ENCODE assay signal across 8 mouse cellular contexts in genomic region chr10:3366036-3366869, GRCm38 (mm10). TPM values are rescaled to one million over a fixed set of nuclear protein-coding genes. Genes with fewer than 3 reads are reported as not detected.
A peak's percentile ranks its signal among the peaks of the same experiment; 100 is the strongest.
DNase-seq lines count a peak whose midpoint lies in the region; ATAC-seq and TF ChIP-seq lines count a peak whose summit lies in the region.

Ppp1r14c (plus strand) TSS chr10:3366057.

- H3K9me3 ChIP-seq in embryonic facial prominence, embryonic 11.5 days (replicated peaks; ENCODE audit: control insufficient read depth, low read length), result no peaks in the 10 kb centered on the region
- no peaks in the 10 kb centered on the region for H3K9me3 ChIP-seq in kidney, embryonic 16.5 days (ENCODE audit: low read length)
- no peaks in the 10 kb centered on the region for H3K9me3 ChIP-seq in limb, embryonic 15.5 days
- H3K9me3 ChIP-seq in midbrain, postnatal 0 days (ENCODE audit: low read length), result no peaks in the 10 kb centered on the region

- TF ChIP-seq CTCF in heart, adult 2 months (IDR thresholded peaks at IDR 0.05), result no peak
- no peak for TF ChIP-seq CTCF in midbrain, postnatal 0 days (IDR thresholded peaks at IDR 0.05)

- intact Hi-C loops in heart, adult 2 months (cut with DNase I), result loop anchor here (2.0 kb wide), 2 partner anchors 27 to 29 kb away; no protein-coding TSS in a partner anchor

- H3K27me3 ChIP-seq in embryonic facial prominence, embryonic 11.5 days (ENCODE audit: control insufficient read depth, insufficient read depth, low read length), result peaks cover 10% of the 10 kb centered on the region; the same call in 1 of the 2 replicates
- 0 out of 2 replicates have a peak, but pooled peaks cover 1% of the 10 kb centered on the region for H3K27me3 ChIP-seq in heart, adult 2 months (ENCODE audit: control insufficient read depth, insufficient read depth, low read length)
- H3K27me3 ChIP-seq in kidney, embryonic 16.5 days (ENCODE audit: insufficient read depth, low read length), result peaks cover 19% of the 10 kb centered on the region
- peaks cover 30% of the 10 kb centered on the region for H3K27me3 ChIP-seq in limb, embryonic 15.5 days
- no peaks in the 10 kb centered on the region for H3K27me3 ChIP-seq in midbrain, postnatal 0 days (ENCODE audit: insufficient read depth, low read length)

- peak; percentile 26 for DNase-seq in kidney, adult 18-20 months
- DNase-seq in kidney, adult 11 months, result no peak
- peak; percentile 44 for DNase-seq in embryonic facial prominence, embryonic 11.5 days (ENCODE audit: low spot score)
- DNase-seq in heart, adult 2 months, result peak; percentile 45 to 51
- peak; percentile 75 for DNase-seq in midbrain, postnatal 0 days (ENCODE audit: low spot score)
- DNase-seq in urinary bladder, postnatal 4 days (ENCODE audit: low spot score in 2 of 2), result peak; percentile 20 to 59

- 0 out of 2 replicates have a peak, but pooled peaks cover 1% of the 10 kb centered on the region for H3K79me2 ChIP-seq in heart, adult 2 months (replicated peaks; ENCODE audit: control insufficient read depth, insufficient read depth, low read length)

- ATAC-seq in embryonic facial prominence, embryonic 11.5 days (replicated peaks; ENCODE audit: insufficient number of reproducible peaks, low FRiP score, low TSS enrichment, low read depth), result peak; percentile 72
- ATAC-seq in kidney, embryonic 16.5 days (ENCODE audit: low FRiP score, low TSS enrichment), result peak; percentile 87
- 0 out of 2 replicates have a peak, but pooled peaks have one; percentile 52 for ATAC-seq in limb, embryonic 15.5 days (ENCODE audit: insufficient number of reproducible peaks, low FRiP score, low TSS enrichment, low read depth)
- ATAC-seq in midbrain, postnatal 0 days (ENCODE audit: low FRiP score), result peak; percentile 86

- H3K36me3 ChIP-seq in embryonic facial prominence, embryonic 11.5 days (replicated peaks; ENCODE audit: control insufficient read depth, insufficient read depth, low read depth, low read length), result no peaks in the 10 kb centered on the region
- peaks cover 2% of the 10 kb centered on the region for H3K36me3 ChIP-seq in heart, adult 2 months (ENCODE audit: control insufficient read depth, insufficient read depth, low read length)
- H3K36me3 ChIP-seq in kidney, embryonic 16.5 days (ENCODE audit: insufficient read depth, low read length), result no peaks in the 10 kb centered on the region
- no peaks in the 10 kb centered on the region for H3K36me3 ChIP-seq in limb, embryonic 15.5 days
- H3K36me3 ChIP-seq in midbrain, postnatal 0 days (ENCODE audit: insufficient read depth, low read length), result no peaks in the 10 kb centered on the region

- H3K27ac ChIP-seq in embryonic facial prominence, embryonic 11.5 days (replicated peaks; ENCODE audit: low read depth, low read length), result no peak within 1 kb of the TSS
- H3K27ac ChIP-seq in heart, adult 2 months, result peak within 1 kb of the TSS; percentile 89
- no peak within 1 kb of the TSS for H3K27ac ChIP-seq in kidney, embryonic 16.5 days (ENCODE audit: low read length)
- no peak within 1 kb of the TSS for H3K27ac ChIP-seq in limb, embryonic 15.5 days
- H3K27ac ChIP-seq in midbrain, postnatal 0 days (ENCODE audit: low read depth, low read length), result peak within 1 kb of the TSS; percentile 85

- under 1% methylated on average over 74 of the region's 74 CpGs for WGBS in embryonic facial prominence, embryonic 11.5 days
- 1% methylated on average over 73 of the region's 74 CpGs for WGBS in heart, adult 2 months
- under 1% methylated on average over 63 of the region's 74 CpGs for WGBS in kidney, embryonic 16.5 days
- under 1% methylated on average over 68 of the region's 74 CpGs for WGBS in limb, embryonic 15.5 days
- under 1% methylated on average over 60 of the region's 74 CpGs for WGBS in midbrain, postnatal 0 days

- peak within 1 kb of the TSS; percentile 51 for H3K9ac ChIP-seq in embryonic facial prominence, embryonic 11.5 days (replicated peaks; ENCODE audit: low read length)
- H3K9ac ChIP-seq in heart, adult 2 months (ENCODE audit: low read depth, low read length), result peak within 1 kb of the TSS; percentile 84
- H3K9ac ChIP-seq in kidney, embryonic 16.5 days (replicated peaks; ENCODE audit: low read length), result peak within 1 kb of the TSS; percentile 58
- H3K9ac ChIP-seq in limb, embryonic 15.5 days, result peak within 1 kb of the TSS; percentile 20
- peak within 1 kb of the TSS; percentile 83 for H3K9ac ChIP-seq in midbrain, postnatal 0 days (replicated peaks; ENCODE audit: low read length, poor library complexity, severe bottlenecking)

- TF ChIP-seq POLR2A in heart, adult 2 months (IDR thresholded peaks at IDR 0.05; ENCODE audit: insufficient read depth, low read depth, low read length), result peak; percentile 20; the same call in 1 of the 2 replicates

- peak within 1 kb of the TSS; percentile 96 for H3K4me2 ChIP-seq in embryonic facial prominence, embryonic 11.5 days (ENCODE audit: low read depth, low read length)
- peak within 1 kb of the TSS; percentile 94 for H3K4me2 ChIP-seq in kidney, embryonic 16.5 days (replicated peaks; ENCODE audit: low read depth, low read length)
- peak within 1 kb of the TSS; percentile 99 for H3K4me2 ChIP-seq in limb, embryonic 15.5 days
- H3K4me2 ChIP-seq in midbrain, postnatal 0 days (ENCODE audit: low read depth, low read length, poor library complexity, severe bottlenecking), result peak within 1 kb of the TSS; percentile 74

- H3K4me3 ChIP-seq in embryonic facial prominence, embryonic 11.5 days (ENCODE audit: low read depth, low read length), result peak within 1 kb of the TSS; percentile 54
- H3K4me3 ChIP-seq in heart, adult 2 months, result peak within 1 kb of the TSS; percentile 66
- peak within 1 kb of the TSS; percentile 65 for H3K4me3 ChIP-seq in kidney, embryonic 16.5 days (ENCODE audit: low read length)
- peak within 1 kb of the TSS; percentile 59 for H3K4me3 ChIP-seq in limb, embryonic 15.5 days
- H3K4me3 ChIP-seq in midbrain, postnatal 0 days (ENCODE audit: low read depth, low read length), result peak within 1 kb of the TSS; percentile 58

- peaks cover 3% of the 10 kb centered on the region for H3K4me1 ChIP-seq in embryonic facial prominence, embryonic 11.5 days (ENCODE audit: control insufficient read depth, insufficient read depth, low read length)
- H3K4me1 ChIP-seq in heart, adult 2 months (ENCODE audit: control insufficient read depth, insufficient read depth, low read length), result peaks cover 4% of the 10 kb centered on the region; the same call in 1 of the 2 replicates
- H3K4me1 ChIP-seq in kidney, embryonic 16.5 days (ENCODE audit: insufficient read depth, low read length), result peaks cover 7% of the 10 kb centered on the region
- H3K4me1 ChIP-seq in limb, embryonic 15.5 days, result peaks cover 14% of the 10 kb centered on the region
- peaks cover 2% of the 10 kb centered on the region; the same call in 1 of the 2 replicates for H3K4me1 ChIP-seq in midbrain, postnatal 0 days (ENCODE audit: insufficient read depth, low read length)

- TF ChIP-seq EP300 in heart, adult 2 months (IDR thresholded peaks at IDR 0.05; ENCODE audit: insufficient read depth, low read depth, low read length), result no peak

RNA-seq across cellular contexts. Expression of gene Ppp1r14c, which starts in this region (rescaled TPM):
- polyA plus RNA-seq in embryonic facial prominence, embryonic 11.5 days (2014; fragmentation: Nextera tagmentation; extraction: Ambion mirVana), result 4.1 and 4.5 TPM in 2 replicates
- 100 to 1,000 TPM; 156 to 164 TPM for total RNA-seq in heart, adult 2 months (2021)
- 90.7 and 107 TPM in 2 replicates for polyA plus RNA-seq in heart, adult 2 months (2012; rRNA removed)
- 6.2 and 8.0 TPM in 2 replicates for polyA plus RNA-seq in kidney, embryonic 16.5 days (2015; fragmentation: Nextera tagmentation; extraction: Ambion mirVana)
- polyA plus RNA-seq in limb, embryonic 15.5 days (2015; fragmentation: Nextera tagmentation; extraction: Ambion mirVana), result 14.4 and 18.9 TPM in 2 replicates
- total RNA-seq in midbrain, postnatal 0 days (2014; rRNA removed), result 62.1 and 66.5 TPM in 2 replicates
- polyA plus RNA-seq in midbrain, postnatal 0 days (2015; fragmentation: Nextera tagmentation; extraction: Ambion mirVana), result 70.3 and 72.1 TPM in 2 replicates

Comparison
In these comparisons a context has a peak if more than half of its experiments do, and no peak if none do; other contexts are left out.
1. H3K27ac ChIP-seq: peak in heart, adult 2 months (single experiment) and midbrain, postnatal 0 days (single experiment); none in embryonic facial prominence, embryonic 11.5 days (single experiment), kidney, embryonic 16.5 days (single experiment) and limb, embryonic 15.5 days (single experiment).
2. H3K9ac ChIP-seq: peak in every context shown above with its lines; median percentile 84 in heart, adult 2 months; 83 in midbrain, postnatal 0 days; 58 in kidney, embryonic 16.5 days; 51 in embryonic facial prominence, embryonic 11.5 days; 20 in limb, embryonic 15.5 days.
3. Peak in every context shown above with its lines, with median percentiles within 50 percentile points of each other: ATAC-seq, H3K4me2 ChIP-seq and H3K4me3 ChIP-seq.